Mouse (Mus musculus): ENCODE results near the gene Commd1. TPM values are rescaled to one million over a fixed set of nuclear protein-coding genes. Genes with fewer than 3 reads are reported as not detected.

The Commd1 gene
- polyA plus RNA-seq, 1 experiment from 2014 or later = 363 TPM

DNA sequence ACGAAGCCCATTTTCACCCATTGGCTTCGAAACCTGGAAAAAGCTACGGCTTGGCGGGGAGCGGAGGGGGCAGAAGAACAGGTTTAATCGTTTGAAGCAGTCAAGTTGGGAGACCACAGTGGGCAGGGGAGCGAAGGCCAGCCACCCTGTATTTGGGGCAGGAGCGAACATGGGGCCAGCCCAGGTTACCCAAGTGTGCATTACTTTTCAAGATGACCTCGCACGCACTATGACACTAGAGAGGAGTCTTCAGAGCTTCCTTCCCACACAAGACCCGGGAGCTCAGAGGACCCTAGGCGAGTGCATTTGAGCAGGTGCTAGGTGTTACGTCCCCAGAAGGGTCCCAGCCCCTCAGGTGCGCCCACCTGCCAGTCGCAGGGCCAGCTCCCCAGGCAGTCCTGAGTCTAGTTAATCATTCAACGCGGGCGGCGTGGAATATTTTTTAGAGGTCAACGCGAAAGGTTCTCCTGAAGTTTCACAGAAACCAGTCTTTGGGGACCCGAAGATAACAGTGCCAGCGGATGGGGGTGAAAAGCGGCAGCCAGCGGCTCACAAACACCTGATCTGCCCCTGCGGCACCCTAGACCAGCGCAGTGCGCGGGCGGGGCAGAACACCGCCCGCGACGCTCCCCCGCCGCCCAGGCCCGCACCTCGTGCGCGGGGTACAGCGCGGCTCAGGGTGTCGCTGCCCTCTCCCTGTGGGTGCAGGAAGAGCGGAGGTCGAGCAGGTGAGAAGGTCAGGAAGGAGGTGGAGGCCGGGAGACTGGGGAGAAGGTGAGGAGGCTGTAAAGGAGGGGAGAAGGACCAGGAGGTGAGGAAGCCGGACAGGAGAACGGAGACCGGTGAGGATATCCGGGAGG is 123.5 kb downstream of the Commd1 start:
- Histone ChIP-seq H3K27me3 (ENCODE audit: insufficient read depth, poor library complexity, severe bottlenecking) (peaks cover 50% of the 10 kb centered on the region), H3K27ac (peak overlapping the region; percentile 90)

DNA sequence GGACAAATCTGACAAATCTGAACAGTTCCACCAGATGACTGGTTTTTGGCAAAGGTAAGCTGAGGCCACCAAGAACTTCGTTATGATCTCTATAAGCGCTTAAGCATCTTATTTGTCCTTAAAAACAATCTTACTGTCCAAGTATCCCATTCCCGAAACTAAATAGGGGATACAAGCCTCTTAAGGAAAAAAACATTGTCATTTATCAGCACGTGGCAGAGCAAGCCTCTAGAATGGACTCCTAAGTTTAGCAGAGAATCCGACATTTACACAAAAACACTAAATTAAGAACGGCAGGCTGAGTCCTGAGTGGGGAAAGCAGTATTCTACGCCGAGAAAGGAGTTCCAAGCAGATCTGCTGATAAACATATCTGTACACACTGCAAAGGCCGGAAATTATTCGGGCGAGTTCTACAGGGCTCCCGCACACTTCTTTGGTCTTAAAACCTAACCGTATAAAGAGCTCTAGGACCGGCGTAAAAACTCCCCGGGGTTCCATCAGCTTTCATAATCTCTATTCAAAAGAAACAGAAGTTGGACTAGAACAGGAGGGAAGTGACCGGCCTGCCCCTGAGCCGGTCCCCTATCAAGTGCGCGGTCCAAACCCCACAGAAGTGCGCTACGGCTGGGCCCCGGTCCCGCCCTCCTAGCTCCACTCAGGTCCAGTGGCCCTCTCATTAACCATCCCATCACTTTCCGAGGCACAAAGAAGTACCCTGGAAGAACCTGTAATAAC is 124.3 kb downstream of the Commd1 start:
- no peak for DNase-seq (ENCODE audit: low spot score)
- WGBS = 15% methylated on average over 25 of the region's 25 CpGs
- H3K27me3 ChIP-seq (ENCODE audit: insufficient read depth, poor library complexity, severe bottlenecking) = peaks cover 44% of the 10 kb centered on the region

More for the DNA sequence above, 123.5 kb downstream of the Commd1 start:
- peaks cover 26% of the 10 kb centered on the region for H3K4me1 ChIP-seq
- no peaks in the 10 kb centered on the region for H3K36me3 ChIP-seq
- no peaks in the 10 kb centered on the region for H3K9me3 ChIP-seq
- DNase-seq (ENCODE audit: low spot score) = no peak
- whole genome bisulfite sequencing = 3% methylated on average over 50 of the region's 50 CpGs
- H3K4me3 ChIP-seq = peak overlapping the region; percentile 83

DNA sequence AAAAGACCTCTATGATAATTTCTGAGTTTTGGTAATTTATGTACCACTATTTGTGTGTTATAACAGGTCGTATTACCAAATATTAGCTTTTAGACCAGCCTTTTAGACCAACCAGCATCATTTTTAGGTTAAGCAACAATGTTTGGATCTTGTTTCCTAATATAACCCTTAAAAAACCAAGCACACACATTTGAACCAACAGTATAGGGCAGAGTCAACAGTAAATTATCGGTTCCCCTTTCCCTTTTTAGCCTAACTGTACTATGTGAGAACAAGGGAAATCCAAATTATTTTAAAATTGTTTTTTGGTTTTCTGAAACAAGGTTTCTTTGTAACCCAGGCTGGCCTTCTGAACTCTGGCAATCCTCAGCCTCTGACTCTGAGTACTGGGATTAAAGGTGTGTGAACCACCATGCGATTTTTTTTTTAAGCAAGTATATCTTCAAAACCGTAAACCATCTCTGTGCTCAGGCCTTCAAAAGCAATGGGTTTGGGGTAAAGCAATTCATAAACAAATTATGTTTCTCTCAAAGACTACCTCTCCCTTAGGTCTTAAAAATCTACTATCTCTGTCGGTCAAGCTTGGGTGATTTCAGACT is 125.0 kb downstream of the Commd1 start:
- H3K9me3 ChIP-seq = no peaks in the 10 kb centered on the region
- H3K4me3 ChIP-seq = no peak overlapping the region; the same call in 1 of the 2 replicates
- DNase-seq (ENCODE audit: low spot score) = no peak
- H3K36me3 ChIP-seq = no peaks in the 10 kb centered on the region
- peaks cover 32% of the 10 kb centered on the region for H3K4me1 ChIP-seq
- no peak overlapping the region for H3K27ac ChIP-seq
- peaks cover 39% of the 10 kb centered on the region for H3K27me3 ChIP-seq (ENCODE audit: insufficient read depth, poor library complexity, severe bottlenecking)
- whole genome bisulfite sequencing = 84% methylated on average over 5 of the region's 5 CpGs

More for the DNA sequence above, 124.3 kb downstream of the Commd1 start:
- Histone ChIP-seq H3K27ac (no peak overlapping the region), H3K4me1 (peaks cover 27% of the 10 kb centered on the region), H3K36me3 (no peaks in the 10 kb centered on the region), H3K9me3 (no peaks in the 10 kb centered on the region), H3K4me3 (peak overlapping the region; percentile 83)

DNA sequence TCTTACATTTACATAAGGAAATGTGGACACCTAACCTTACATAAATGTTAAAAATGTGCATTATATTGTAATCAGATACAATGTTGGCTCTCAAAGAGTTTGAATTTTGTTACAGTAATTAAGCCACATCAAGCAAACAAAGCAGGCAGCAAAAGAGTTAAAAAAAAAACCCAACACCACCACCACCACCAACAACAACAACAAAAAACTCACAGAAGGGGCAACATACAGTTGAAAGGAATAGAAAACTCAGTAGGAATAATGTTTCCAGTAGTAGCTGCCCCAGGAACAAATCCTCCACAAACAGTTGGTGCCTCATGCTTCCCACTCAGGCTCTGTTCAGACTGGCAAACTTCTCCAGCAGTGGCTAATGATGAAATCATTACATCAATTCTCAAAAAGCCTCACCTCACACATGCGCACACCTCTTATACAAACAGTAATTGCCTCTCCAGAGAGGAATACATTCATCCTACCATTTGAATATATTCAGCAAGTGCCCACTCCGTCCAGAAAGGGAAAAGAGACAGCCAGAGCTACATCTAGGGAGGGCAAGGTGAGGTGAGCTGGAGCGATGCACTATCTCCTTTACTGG is 125.7 kb downstream of the Commd1 start:
- no peaks in the 10 kb centered on the region for H3K9me3 ChIP-seq
- DNase-seq (ENCODE audit: low spot score) = no peak
- no peaks in the 10 kb centered on the region for H3K36me3 ChIP-seq
- no peak overlapping the region for H3K27ac ChIP-seq
- H3K4me1 ChIP-seq = peaks cover 32% of the 10 kb centered on the region
- H3K4me3 ChIP-seq = no peak overlapping the region
- peaks cover 35% of the 10 kb centered on the region for H3K27me3 ChIP-seq (ENCODE audit: insufficient read depth, poor library complexity, severe bottlenecking)
- 88% methylated on average over 3 of the region's 3 CpGs for WGBS

DNA sequence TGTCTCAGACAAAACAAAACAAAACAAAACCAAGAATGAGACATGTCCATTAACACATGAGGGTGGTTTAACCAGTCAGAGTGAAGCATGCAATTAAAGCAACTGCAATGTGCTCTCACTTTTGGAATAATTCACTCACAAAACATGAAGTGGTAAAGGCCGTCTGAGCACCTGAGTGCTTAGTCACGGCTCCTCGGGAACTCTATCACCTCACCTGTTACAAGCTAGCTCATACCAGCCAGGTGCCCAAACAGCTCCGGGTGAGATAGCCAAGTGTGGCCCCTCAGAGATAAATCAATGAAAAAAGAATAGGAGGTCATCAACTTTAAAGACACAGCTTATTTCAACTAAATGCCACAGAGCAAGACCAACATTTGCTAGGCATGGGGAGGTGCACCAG is 127.6 kb downstream of the Commd1 start:
- no peak for DNase-seq (ENCODE audit: low spot score)
- WGBS = 79% methylated on average over 4 of the region's 4 CpGs
- H3K27me3 ChIP-seq (ENCODE audit: insufficient read depth, poor library complexity, severe bottlenecking) = peaks cover 28% of the 10 kb centered on the region

DNA sequence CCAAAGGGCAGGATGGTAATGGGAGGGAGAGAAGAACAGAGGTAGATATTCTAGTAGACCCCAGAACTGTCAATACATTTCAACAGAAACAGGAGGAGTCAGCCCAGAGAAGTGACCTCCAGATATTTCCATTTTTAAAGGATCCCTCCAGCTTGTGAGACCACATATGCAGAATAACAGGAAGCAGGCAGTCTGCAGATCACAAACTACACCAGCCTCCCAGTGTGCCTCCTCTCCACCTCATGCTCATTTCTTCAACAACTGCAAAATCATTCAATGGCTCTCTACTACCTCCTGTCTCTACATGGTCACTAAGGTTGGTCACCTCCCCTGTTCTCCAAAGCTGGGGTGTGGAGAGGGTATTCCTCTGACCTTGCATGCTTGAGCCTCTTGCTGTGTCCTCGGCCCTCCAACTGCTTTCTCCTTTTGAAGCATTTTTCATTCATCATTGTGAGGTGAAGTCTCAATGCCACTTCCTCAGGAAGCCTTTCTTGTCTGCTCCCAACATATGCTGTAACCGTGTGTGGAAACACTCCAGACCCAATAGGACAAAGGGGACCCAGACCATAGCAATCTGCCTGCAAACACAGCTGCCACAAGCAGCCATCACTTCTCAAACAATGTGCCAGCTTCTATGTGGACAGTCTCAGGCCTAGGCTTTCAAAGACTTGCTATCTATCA is 128.6 kb downstream of the Commd1 start:
- Histone ChIP-seq H3K4me1 (peaks cover 28% of the 10 kb centered on the region), H3K27ac (no peak overlapping the region), H3K27me3 (ENCODE audit: insufficient read depth, poor library complexity, severe bottlenecking) (peaks cover 23% of the 10 kb centered on the region), H3K9me3 (no peaks in the 10 kb centered on the region), H3K36me3 (no peaks in the 10 kb centered on the region), H3K4me3 (no peak overlapping the region)
- no peak for DNase-seq (ENCODE audit: low spot score)
- 57% methylated on average over 2 of the region's 2 CpGs for WGBS

More for the DNA sequence above, 127.6 kb downstream of the Commd1 start:
- Histone ChIP-seq H3K27ac (no peak overlapping the region), H3K4me1 (peaks cover 32% of the 10 kb centered on the region), H3K36me3 (no peaks in the 10 kb centered on the region), H3K9me3 (no peaks in the 10 kb centered on the region), H3K4me3 (no peak overlapping the region)

DNA sequence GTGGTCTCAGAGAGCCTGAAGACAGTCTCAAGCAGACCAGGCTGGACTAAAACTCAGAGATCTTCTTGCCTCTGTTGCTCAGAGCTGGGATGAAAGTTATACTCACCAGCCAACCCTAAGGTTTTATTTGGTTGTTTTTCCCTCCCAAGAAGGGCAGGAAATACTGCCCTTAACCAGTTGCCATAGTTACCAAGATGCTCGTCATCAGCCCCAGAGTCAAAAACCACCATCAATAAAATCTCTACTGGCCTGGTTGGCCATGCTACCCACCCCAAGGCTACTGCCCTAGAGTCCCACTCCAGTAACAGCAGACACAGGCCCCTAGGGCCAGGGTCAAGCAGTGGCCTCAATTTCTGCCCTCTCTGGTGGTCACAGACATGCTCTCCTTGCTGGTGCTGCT is 129.7 kb downstream of the Commd1 start:
- Histone ChIP-seq H3K36me3 (no peaks in the 10 kb centered on the region), H3K4me1 (peaks cover 29% of the 10 kb centered on the region), H3K4me3 (no peak overlapping the region), H3K9me3 (no peaks in the 10 kb centered on the region), H3K27ac (no peak overlapping the region), H3K27me3 (ENCODE audit: insufficient read depth, poor library complexity, severe bottlenecking) (peaks cover 12% of the 10 kb centered on the region)
- 68% methylated on average over 1 of the region's 1 CpGs for WGBS
- no peak for DNase-seq (ENCODE audit: low spot score)

DNA sequence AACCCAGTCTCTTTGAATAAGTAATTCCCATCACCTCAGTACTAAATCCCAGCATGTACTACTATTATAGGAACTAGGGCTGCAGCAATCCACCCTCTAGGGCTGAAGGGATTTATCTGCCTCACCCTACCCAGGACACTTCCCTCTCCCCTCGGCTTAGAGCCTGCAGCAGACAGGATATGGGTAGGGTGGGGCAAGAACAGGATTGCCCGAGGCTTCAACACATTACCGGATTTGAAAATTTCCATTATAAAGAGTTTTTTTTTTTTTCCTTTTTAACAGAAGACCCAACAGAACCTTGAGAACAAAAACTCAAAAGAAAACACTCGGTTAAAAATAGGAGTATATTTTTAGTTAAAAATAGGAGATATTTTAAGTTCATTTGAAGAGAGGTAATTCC is 130.8 kb downstream of the Commd1 start:
- no peak for DNase-seq (ENCODE audit: low spot score)
- H3K27ac ChIP-seq = no peak overlapping the region
- H3K4me1 ChIP-seq = peaks cover 39% of the 10 kb centered on the region
- no peak overlapping the region for H3K4me3 ChIP-seq
- no peaks in the 10 kb centered on the region for H3K36me3 ChIP-seq
- no peaks in the 10 kb centered on the region for H3K9me3 ChIP-seq
- H3K27me3 ChIP-seq (ENCODE audit: insufficient read depth, poor library complexity, severe bottlenecking) = peaks cover under 1% of the 10 kb centered on the region; the same call in 1 of the 2 replicates
- 37% methylated on average over 4 of the region's 4 CpGs for WGBS

DNA sequence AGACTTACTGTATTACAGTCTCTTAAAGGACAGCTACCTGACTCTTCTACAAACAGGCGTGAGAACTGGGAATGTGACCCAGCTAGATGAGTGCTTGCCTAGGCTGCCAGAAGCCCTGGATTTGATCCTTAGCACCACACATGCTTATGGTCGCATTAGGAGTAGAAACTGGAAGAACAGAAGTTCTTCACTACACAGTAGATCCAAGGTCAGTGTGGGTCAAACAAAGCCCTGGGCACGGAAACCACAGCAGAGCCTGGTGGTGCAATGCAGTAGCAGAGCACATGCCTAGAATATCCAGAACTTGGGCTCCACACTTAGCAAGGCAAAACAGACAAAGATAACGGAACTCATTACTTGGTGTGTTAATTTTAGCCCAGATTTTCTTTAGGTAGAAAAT is 132.1 kb downstream of the Commd1 start:
- H3K27ac ChIP-seq = no peak overlapping the region
- H3K36me3 ChIP-seq = no peaks in the 10 kb centered on the region
- 77% methylated on average over 4 of the region's 4 CpGs for WGBS
- H3K4me1 ChIP-seq = peaks cover 53% of the 10 kb centered on the region
- no peak for DNase-seq (ENCODE audit: low spot score)
- no peaks in the 10 kb centered on the region for H3K9me3 ChIP-seq
- H3K4me3 ChIP-seq = no peak overlapping the region
- H3K27me3 ChIP-seq (ENCODE audit: insufficient read depth, poor library complexity, severe bottlenecking) = no peaks in the 10 kb centered on the region

DNA sequence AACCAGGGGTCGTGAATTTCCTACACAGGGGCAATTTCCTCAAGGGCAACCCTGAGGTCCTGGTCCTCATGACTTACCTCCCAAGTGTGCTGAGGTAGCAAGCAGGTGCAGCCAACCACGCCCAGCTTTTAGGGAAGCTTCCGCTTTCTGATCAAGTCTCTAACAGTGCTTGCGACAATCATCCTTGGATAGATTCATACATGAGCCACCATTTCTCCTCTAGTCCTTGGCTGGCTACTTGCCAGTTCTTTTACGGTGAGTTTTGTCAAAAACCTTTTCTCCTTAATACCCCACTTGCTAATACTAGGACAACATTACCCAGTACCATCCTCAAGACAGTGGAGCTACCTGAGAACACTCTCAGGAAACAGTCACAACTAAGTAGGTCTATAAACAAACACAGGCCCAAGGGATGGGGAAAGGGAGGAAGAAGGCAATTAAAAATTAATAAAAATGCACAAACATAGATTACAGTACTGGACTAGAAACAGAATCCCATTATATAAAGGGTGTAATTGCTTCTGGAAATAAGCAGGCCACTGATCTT is 133.5 kb downstream of the Commd1 start:
- Histone ChIP-seq H3K27me3 (ENCODE audit: insufficient read depth, poor library complexity, severe bottlenecking) (no peaks in the 10 kb centered on the region), H3K9me3 (no peaks in the 10 kb centered on the region), H3K4me1 (peaks cover 58% of the 10 kb centered on the region), H3K36me3 (no peaks in the 10 kb centered on the region), H3K27ac (0 out of 2 replicates have a peak overlapping the region, but pooled peaks have one; percentile 42), H3K4me3 (no peak overlapping the region)
- no peak for DNase-seq (ENCODE audit: low spot score)
- WGBS = 76% methylated on average over 5 of the region's 5 CpGs

DNA sequence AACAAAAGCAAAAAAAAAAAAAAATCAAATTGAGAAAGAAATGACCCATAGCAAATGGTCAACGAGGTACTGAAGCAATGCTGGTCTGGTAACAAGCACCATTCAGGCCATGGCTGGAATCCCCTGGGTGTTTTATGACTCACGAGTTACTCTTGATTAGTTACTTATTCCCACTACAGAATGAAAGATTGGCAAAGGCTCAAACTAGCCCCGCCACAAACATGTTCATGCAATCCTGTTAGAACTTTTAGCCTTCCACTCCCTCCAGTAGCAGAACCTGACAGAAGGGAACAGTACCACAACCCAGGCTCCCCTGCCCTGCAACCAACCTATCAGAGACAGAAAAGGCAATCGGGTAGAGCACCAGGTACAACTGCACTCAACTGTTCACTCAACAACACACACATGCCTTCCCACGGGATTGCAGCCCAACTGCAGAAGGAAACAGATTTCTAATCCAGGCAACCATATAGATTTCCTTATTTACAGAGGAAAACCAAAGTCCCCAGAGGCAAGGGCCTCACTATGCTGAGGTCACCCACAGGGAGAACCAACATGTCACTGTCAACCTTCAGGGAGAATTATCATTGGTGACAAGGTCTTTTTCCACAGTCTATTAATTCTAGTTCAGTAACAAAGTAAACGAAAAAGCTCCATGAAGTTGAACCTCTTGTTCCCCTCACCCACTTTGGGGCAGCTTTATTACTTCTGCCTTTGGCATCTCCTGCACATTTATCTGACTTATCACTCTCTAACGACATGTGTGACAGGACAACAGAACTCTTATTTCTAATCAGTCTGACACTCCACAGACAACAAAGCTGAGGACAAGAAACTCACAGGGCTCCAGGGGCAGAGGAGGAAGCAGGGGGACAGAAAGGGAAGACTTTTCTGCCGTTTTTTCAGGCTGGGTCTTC is 134.2 kb downstream of the Commd1 start:
- no peak for DNase-seq (ENCODE audit: low spot score)
- Histone ChIP-seq H3K4me1 (peaks cover 58% of the 10 kb centered on the region), H3K36me3 (no peaks in the 10 kb centered on the region), H3K27ac (peak overlapping the region; percentile 42; the same call in 1 of the 2 replicates), H3K9me3 (no peaks in the 10 kb centered on the region), H3K4me3 (no peak overlapping the region), H3K27me3 (ENCODE audit: insufficient read depth, poor library complexity, severe bottlenecking) (no peaks in the 10 kb centered on the region)
- 44% methylated on average over 8 of the region's 8 CpGs for WGBS

Measured in heart, embryonic 10.5 days (tissue).